Mouse (Mus musculus): ENCODE measurements at regions not wholly inside any gene's neighbourhood (a gene's known extent, or its start where the extent isn't known, plus 50 kb on each side); places are given as distances from the start of the nearest gene placed in this dataset.

DNA sequence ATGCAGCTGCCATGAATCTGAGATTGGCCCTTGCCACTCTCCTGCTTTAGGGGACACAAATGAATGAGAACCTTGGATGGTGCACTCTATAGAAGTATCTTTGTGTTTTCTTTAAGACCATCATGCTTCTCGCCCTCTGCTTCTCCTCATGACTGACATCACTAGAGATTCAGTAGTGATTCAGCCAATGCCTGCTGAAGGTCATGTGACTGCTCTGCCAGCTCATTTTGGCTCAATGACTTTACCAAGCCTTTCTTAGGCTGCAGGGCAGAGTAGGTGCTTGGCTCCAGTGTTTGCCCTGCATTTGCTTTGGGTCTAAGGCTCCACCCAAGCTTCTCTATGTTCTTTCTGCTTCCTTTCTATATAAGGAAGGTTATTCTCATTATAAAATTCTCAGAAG, 190.1 kb upstream of the Tnp1 start:
- DNase-seq = peak; percentile 20

- DNase-seq = peak; percentile 26
Measured at GRCm38 (mm10) chr1:73200112-73200511, 184.4 kb upstream of the Tnp1 start.

DNA sequence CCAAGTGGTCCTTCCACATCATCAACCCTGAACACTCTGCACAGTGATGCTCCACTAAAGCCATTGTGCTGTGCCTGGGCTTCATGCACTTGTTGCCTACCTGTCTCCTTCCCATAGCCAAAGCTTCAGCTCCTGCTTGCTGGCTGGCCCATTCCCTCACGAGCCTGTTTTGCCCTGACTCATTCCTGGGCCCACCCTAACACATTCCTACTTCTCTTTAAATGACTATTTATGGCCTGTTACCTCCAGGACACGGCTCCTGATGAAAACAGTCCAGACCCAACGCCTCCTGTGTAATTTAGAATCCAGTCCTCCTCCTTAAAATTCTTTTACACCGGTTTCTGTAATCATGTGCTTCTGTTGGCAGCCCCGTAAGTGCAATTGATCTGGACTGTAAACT, 175.1 kb upstream of the Tnp1 start:
- DNase-seq = no peak

DNA sequence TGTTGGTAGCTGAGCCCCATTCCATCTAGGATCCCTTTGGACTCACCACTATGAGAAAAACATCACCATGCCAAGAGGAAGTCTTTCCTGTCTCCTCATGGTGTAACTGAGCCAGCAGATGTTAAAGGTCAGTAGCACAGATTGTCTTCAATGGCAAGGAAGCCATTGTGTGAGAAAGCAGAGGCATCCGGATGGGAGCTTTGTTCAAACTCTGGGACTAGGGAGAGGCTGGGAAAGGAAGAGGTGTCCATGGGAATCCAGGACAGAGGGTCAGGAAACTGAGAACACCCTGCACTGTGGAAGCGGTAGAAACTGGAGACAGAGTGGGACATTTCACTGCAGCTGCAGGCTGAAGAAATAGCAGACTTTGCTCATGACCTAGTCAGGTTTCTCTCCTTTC, 173.1 kb upstream of the Tnp1 start:
- DNase-seq = peak; percentile 26

GRCm38 (mm10) chr1:73184477-73184876, 168.8 kb upstream of the Tnp1 start:
- DNase-seq = no peak

- no peak for DNase-seq
Measured at GRCm38 (mm10) chr1:73178810-73179209, 163.1 kb upstream of the Tnp1 start.

DNA sequence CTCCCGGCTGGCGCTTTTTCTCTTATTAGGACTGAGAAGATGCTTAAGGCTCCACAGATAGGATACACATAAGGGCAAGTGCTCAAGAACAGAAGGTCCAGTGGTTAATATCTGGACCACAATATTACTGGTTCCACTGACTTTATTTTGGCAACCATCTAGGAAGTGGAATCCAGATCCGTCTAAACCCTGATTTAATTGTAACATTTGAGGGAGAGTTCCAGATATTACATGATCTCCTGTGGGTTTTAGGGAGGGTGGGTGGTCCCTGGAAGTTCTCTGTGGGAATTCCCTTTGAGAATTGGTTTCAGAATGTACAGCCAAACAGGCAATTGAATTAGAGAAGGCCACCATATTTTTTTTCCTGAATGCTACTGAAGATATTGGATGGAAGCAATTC, 161.4 kb upstream of the Tnp1 start:
- no peak for DNase-seq

DNA sequence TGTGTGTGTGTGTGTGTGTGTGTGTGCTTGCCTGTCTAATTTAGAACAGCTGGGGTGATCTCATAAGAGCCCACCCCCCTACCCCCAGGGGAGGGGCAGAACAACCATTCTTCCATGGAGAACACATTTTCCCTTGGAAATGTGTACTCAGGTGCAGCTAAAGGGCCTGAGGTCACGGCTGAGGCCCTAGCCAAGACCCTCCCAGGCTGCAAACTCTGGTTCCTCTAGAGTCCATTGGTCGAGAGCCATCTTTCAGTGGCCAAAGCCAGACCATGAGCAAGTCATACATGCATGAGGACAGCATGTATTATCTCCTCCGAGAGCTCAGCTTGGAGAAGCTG, 154.9 kb upstream of the Tnp1 start:
- no peak for DNase-seq

DNA sequence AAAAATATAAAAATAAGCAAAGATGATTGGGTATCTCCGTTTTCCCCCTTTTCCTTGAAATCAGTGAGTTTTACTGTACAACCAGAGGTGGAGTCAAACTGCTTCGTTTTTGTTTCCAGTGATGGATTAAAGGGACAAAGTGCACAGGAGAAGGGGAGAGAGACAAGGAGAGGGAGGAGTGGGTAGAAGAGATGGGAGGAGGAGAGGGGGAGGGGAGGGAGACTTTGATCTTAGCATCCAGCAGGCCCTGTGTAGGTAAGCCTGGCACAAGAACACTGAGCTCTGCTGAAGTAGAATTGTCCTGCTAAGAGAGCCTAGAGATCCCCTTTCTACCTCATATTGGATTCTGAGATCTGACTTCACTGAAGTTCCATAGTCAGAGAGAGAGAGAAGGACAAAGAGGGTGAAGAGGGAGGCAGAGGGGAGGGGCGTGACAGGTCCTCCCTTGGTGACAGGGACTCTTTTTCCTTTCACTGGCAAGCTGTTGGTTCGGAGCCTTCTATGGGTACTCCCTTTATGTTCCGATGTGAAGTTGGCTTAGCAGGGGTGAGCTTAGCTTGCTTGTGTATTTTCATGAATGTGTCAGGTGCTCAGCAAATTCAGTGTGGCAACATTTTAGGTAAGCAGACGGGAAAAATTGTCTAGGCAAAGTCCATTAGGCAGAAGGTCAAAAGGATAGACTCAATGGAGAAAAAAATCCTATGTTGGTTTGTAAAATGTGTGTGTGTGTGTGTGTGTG, 154.4 kb upstream of the Tnp1 start:
- DNase-seq = no peak

DNA sequence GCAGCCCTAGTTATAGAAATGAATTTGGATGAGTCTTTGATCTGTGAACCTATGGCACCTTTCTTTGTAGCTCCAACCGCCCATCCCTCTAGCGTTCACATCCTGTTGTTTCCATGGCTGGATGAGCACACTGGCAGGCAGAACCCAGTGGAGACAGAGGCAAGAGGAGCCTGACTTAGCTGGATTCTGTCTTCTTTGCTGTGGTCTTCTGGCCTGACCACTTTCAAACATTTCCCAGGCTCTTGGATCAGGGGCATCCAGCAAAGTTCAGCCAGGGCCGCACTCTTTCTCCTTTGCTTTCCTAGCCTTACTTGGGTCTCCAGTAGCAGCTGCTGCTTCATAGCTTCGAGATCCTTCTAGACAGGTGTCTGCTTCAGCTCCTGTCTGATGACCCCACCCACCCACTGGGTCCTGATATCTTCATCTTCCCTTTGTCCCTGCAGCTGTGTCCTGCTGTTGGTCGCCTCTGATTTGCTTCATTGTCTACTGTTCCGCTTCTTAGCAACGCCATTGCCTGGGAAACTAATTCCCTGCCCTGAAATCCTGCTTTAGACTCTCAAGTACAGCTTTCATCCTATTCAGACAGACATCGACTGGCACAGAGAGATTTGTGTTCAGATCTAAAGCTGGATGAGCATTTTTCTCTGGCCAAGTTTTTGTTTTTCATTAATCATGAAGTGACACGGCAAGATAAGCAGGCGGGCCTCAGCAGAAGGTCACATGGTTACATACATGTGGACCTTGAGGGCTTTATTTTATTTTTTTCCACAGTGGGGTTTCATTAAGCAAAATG, 153.6 kb upstream of the Tnp1 start:
- peak; percentile 39 for DNase-seq

DNA sequence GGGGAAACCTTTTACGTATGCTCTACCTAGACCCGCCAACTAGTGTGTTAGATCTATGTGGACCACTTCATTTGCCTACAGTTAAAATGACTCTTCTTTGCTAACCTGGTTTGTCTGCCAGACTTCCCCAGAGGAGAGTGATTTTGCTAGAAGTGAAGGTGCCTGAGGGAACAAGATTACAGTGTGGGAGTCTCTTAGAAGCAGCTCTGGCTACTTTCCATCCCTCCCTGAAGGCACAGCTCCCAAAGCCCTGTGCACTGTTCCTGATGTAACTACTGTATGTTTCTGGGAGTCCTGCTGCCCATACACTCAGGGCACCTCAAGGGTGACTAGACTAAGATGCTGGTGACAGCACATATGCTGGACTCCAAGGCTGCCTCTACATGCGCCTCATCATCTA, 144.5 kb upstream of the Tnp1 start:
- DNase-seq = no peak

GRCm38 (mm10) chr1:73159405-73159976, 143.8 kb upstream of the Tnp1 start:
- DNase-seq = no peak

- DNase-seq = no peak
Measured at GRCm38 (mm10) chr1:73153438-73154097, 137.9 kb upstream of the Tnp1 start.

DNA sequence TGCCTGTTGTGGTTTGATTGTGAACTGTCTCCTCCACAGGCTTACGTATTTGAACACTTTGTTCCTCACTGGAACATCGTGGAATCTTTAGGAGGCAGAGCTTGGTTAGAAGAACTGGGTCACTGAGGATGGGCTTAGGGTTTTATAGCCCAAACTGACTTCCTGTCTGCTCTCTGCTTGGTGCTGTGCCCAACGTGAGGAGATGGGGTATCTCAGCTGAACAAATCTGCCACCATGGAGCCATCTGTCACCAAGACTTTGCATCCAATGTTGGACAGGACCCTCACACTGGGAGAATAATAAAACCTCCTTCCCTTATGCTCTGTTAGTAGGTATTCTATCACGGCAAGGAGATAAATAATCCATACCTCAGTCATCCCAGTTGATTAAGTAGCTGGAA, 134.2 kb upstream of the Tnp1 start:
- DNase-seq = no peak

GRCm38 (mm10) chr1:73142845-73143244, 127.1 kb upstream of the Tnp1 start:
- DNase-seq = no peak

GRCm38 (mm10) chr1:73140557-73141345, 125.0 kb upstream of the Tnp1 start:
- DNase-seq = peak; percentile 28

GRCm38 (mm10) chr1:73130215-73130861, 114.6 kb upstream of the Tnp1 start:
- DNase-seq = no peak

DNA sequence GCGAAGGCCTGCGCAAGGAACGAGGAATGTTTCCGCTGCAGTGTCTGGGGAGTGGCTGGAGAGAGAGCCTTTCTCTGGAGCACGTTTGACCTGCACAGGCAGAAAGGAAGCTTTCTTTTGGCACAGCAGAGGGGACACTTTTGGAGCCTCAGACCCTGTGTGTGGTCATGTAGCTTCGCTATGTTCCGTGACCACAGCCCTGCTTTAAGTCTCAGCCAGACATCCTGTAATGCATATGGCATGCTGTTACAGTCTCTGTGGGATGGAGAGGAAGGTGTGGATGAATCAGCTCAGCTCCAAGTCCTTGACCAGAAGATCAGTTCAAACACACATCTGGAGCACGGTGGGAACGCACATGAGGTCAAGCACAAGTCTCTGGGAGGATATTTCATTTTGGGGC, 107.3 kb upstream of the Tnp1 start:
- no peak for DNase-seq

- DNase-seq = no peak
Measured at GRCm38 (mm10) chr1:73118661-73119060, 103.0 kb upstream of the Tnp1 start.

GRCm38 (mm10) chr1:73116526-73116925, 100.8 kb upstream of the Tnp1 start:
- DNase-seq = no peak

DNA sequence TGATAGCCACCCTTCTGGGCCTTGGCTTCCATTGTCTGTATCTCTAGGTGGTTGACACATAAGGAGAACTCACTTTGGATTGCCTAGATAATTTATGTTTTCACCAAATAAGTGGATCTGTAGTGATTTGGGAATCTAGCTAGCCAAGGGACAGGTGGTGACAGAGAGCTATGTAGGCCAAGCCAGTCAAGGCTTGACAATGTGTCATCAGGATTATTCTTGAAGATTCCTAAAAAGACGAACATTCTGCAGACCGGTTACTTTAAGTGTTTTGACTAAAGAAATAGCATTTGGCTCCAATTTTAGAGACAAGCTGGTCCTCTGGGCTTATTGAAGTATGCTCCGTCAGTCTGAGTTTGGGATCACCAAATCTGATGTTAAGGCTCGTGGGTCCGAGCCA, 100.1 kb upstream of the Tnp1 start:
- DNase-seq = no peak

GRCm38 (mm10) chr1:73113137-73113536, 97.4 kb upstream of the Tnp1 start:
- DNase-seq = no peak

All from adrenal gland, postnatal 14 days (tissue).